Mouse (Mus musculus): ENCODE measurements around the gene Pde4dip. TPM values are rescaled to one million over a fixed set of nuclear protein-coding genes. Genes with fewer than 3 reads are reported as not detected.

The Pde4dip gene
- polyA plus RNA-seq, 1 experiment: 58.1 TPM

GRCm38 (mm10) chr3:97657655-97658411 is 230.7 kb downstream of the Pde4dip start, which contains the start of gene Prkab2:
Gene Prkab2, plus strand, starts transcription at chr3:97658193.
- 1% methylated on average over 51 of the region's 51 CpGs for WGBS
- no peaks in the 10 kb centered on the region for H3K27me3 ChIP-seq (replicated peaks; ENCODE audit: control insufficient read depth, insufficient read depth, low read length)
- H3K4me3 ChIP-seq (ENCODE audit: insufficient read depth, low read depth, low read length): peak within 1 kb of the TSS; percentile 87
- no peaks in the 10 kb centered on the region for H3K36me3 ChIP-seq (ENCODE audit: control insufficient read depth, insufficient read depth, low read length)
- H3K4me1 ChIP-seq (ENCODE audit: control insufficient read depth, insufficient read depth, low read length): no peaks in the 10 kb centered on the region; the same call in 1 of the 2 replicates
- DNase-seq: peak; percentile 100
- H3K27ac ChIP-seq (ENCODE audit: insufficient read depth, low read depth, low read length): 0 out of 2 replicates have a peak within 1 kb of the TSS, but pooled peaks have one; percentile 8
- TF ChIP-seq CTCF (conservative IDR thresholded peaks at IDR 0.05; ENCODE audit: insufficient read depth, insufficient read length, low read depth, low read length): no peak
- peak; percentile 28 for TF ChIP-seq POLR2A (IDR thresholded peaks at IDR 0.05; ENCODE audit: low read depth, low read length)

- 87% methylated on average over 8 of the region's 8 CpGs for WGBS
- peak; percentile 42 for DNase-seq
Measured at GRCm38 (mm10) chr3:97654901-97655300, 233.6 kb downstream of the Pde4dip start.

GRCm38 (mm10) chr3:97653781-97654180 is 234.7 kb downstream of the Pde4dip start:
- TF ChIP-seq CTCF (conservative IDR thresholded peaks at IDR 0.05; ENCODE audit: insufficient read depth, insufficient read length, low read depth, low read length): no peak
- no peak for TF ChIP-seq POLR2A (IDR thresholded peaks at IDR 0.05; ENCODE audit: low read depth, low read length)
- DNase-seq: no peak
- no peaks in the 10 kb centered on the region; the same call in 1 of the 2 replicates for H3K4me1 ChIP-seq (ENCODE audit: control insufficient read depth, insufficient read depth, low read length)
- H3K27me3 ChIP-seq (replicated peaks; ENCODE audit: control insufficient read depth, insufficient read depth, low read length): no peaks in the 10 kb centered on the region
- H3K27ac ChIP-seq (ENCODE audit: insufficient read depth, low read depth, low read length): no peak overlapping the region
- WGBS: 95% methylated on average over 5 of the region's 5 CpGs
- no peaks in the 10 kb centered on the region for H3K36me3 ChIP-seq (ENCODE audit: control insufficient read depth, insufficient read depth, low read length)
- H3K4me3 ChIP-seq (ENCODE audit: insufficient read depth, low read depth, low read length): no peak overlapping the region

More at GRCm38 (mm10) chr3:97654901-97655300, 233.6 kb downstream of the Pde4dip start:
- no peaks in the 10 kb centered on the region for H3K27me3 ChIP-seq (replicated peaks; ENCODE audit: control insufficient read depth, insufficient read depth, low read length)
- no peaks in the 10 kb centered on the region; the same call in 1 of the 2 replicates for H3K4me1 ChIP-seq (ENCODE audit: control insufficient read depth, insufficient read depth, low read length)
- peak; percentile 66 for TF ChIP-seq CTCF (conservative IDR thresholded peaks at IDR 0.05; ENCODE audit: insufficient read depth, insufficient read length, low read depth, low read length)
- TF ChIP-seq POLR2A (IDR thresholded peaks at IDR 0.05; ENCODE audit: low read depth, low read length): no peak
- no peak overlapping the region for H3K4me3 ChIP-seq (ENCODE audit: insufficient read depth, low read depth, low read length)
- no peaks in the 10 kb centered on the region for H3K36me3 ChIP-seq (ENCODE audit: control insufficient read depth, insufficient read depth, low read length)
- H3K27ac ChIP-seq (ENCODE audit: insufficient read depth, low read depth, low read length): no peak overlapping the region

- DNase-seq: no peak
- Histone ChIP-seq H3K27ac (ENCODE audit: insufficient read depth, low read depth, low read length) (no peak overlapping the region), H3K27me3 (replicated peaks; ENCODE audit: control insufficient read depth, insufficient read depth, low read length) (no peaks in the 10 kb centered on the region), H3K4me3 (ENCODE audit: insufficient read depth, low read depth, low read length) (no peak overlapping the region), H3K4me1 (ENCODE audit: control insufficient read depth, insufficient read depth, low read length) (no peaks in the 10 kb centered on the region), H3K36me3 (ENCODE audit: control insufficient read depth, insufficient read depth, low read length) (no peaks in the 10 kb centered on the region)
- WGBS: 88% methylated on average over 10 of the region's 10 CpGs
- TF ChIP-seq POLR2A (IDR thresholded peaks at IDR 0.05; ENCODE audit: low read depth, low read length) (no peak), CTCF (conservative IDR thresholded peaks at IDR 0.05; ENCODE audit: insufficient read depth, insufficient read length, low read depth, low read length) (no peak)
Measured at GRCm38 (mm10) chr3:97651604-97652003, 236.9 kb downstream of the Pde4dip start.

- WGBS: 63% methylated on average over 6 of the region's 6 CpGs
- no peak for DNase-seq
- Histone ChIP-seq H3K27ac (ENCODE audit: insufficient read depth, low read depth, low read length) (no peak overlapping the region), H3K27me3 (replicated peaks; ENCODE audit: control insufficient read depth, insufficient read depth, low read length) (no peaks in the 10 kb centered on the region), H3K4me3 (ENCODE audit: insufficient read depth, low read depth, low read length) (no peak overlapping the region), H3K36me3 (ENCODE audit: control insufficient read depth, insufficient read depth, low read length) (no peaks in the 10 kb centered on the region), H3K4me1 (ENCODE audit: control insufficient read depth, insufficient read depth, low read length) (no peaks in the 10 kb centered on the region)
- no peak for TF ChIP-seq CTCF (conservative IDR thresholded peaks at IDR 0.05; ENCODE audit: insufficient read depth, insufficient read length, low read depth, low read length)
- no peak for TF ChIP-seq POLR2A (IDR thresholded peaks at IDR 0.05; ENCODE audit: low read depth, low read length)
Measured at GRCm38 (mm10) chr3:97649469-97649868, 239.0 kb downstream of the Pde4dip start.

GRCm38 (mm10) chr3:97649022-97649421 is 239.5 kb downstream of the Pde4dip start:
- H3K27ac ChIP-seq (ENCODE audit: insufficient read depth, low read depth, low read length): no peak overlapping the region
- no peak overlapping the region for H3K4me3 ChIP-seq (ENCODE audit: insufficient read depth, low read depth, low read length)
- 18% methylated on average over 3 of the region's 3 CpGs for WGBS
- no peak for DNase-seq
- no peaks in the 10 kb centered on the region for H3K27me3 ChIP-seq (replicated peaks; ENCODE audit: control insufficient read depth, insufficient read depth, low read length)
- H3K4me1 ChIP-seq (ENCODE audit: control insufficient read depth, insufficient read depth, low read length): no peaks in the 10 kb centered on the region
- TF ChIP-seq POLR2A (IDR thresholded peaks at IDR 0.05; ENCODE audit: low read depth, low read length) (no peak), CTCF (conservative IDR thresholded peaks at IDR 0.05; ENCODE audit: insufficient read depth, insufficient read length, low read depth, low read length) (no peak)
- H3K36me3 ChIP-seq (ENCODE audit: control insufficient read depth, insufficient read depth, low read length): no peaks in the 10 kb centered on the region

GRCm38 (mm10) chr3:97648518-97648917 is 240.0 kb downstream of the Pde4dip start:
- 34% methylated on average over 1 of the region's 1 CpGs for WGBS
- Histone ChIP-seq H3K27me3 (replicated peaks; ENCODE audit: control insufficient read depth, insufficient read depth, low read length) (no peaks in the 10 kb centered on the region), H3K4me1 (ENCODE audit: control insufficient read depth, insufficient read depth, low read length) (no peaks in the 10 kb centered on the region), H3K27ac (ENCODE audit: insufficient read depth, low read depth, low read length) (no peak overlapping the region), H3K4me3 (ENCODE audit: insufficient read depth, low read depth, low read length) (no peak overlapping the region), H3K36me3 (ENCODE audit: control insufficient read depth, insufficient read depth, low read length) (no peaks in the 10 kb centered on the region)
- no peak for DNase-seq
- TF ChIP-seq CTCF (conservative IDR thresholded peaks at IDR 0.05; ENCODE audit: insufficient read depth, insufficient read length, low read depth, low read length) (no peak), POLR2A (IDR thresholded peaks at IDR 0.05; ENCODE audit: low read depth, low read length) (no peak)
